In the genomic region with DNA sequence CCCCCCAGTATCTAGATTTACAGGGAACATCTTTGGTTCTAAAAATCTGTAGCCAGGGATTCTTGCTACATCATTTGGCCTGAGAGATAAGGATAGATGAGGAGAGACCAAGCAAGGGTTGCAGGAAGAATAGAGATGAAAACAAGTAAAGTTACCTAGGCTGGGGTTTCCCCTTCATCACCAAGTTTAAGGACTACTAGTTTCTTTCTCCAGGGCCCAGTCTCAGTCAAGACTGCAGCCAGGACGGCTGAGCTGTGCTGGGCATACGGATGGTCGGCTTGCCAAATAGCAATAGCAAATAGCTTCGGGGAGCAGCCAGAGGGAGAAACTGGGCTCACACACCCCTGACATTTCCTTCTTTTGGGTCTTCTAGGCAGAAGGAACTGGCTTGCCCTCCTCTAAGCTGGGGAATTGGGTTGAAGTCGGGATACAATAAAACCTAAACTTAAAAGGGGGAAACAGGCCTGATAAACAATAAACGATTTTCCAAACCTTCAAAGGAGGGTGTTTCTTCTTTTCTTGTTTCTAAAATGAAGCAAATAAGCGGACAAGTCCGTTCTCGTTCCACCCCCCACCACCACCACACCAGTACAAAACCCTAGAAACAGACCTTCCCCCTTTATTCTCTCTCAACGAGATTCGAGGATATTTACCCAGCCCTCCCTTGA, we compare ENCODE assay signal across 16 mouse cellular contexts. TPM values are rescaled to one million over a fixed set of nuclear protein-coding genes. Genes with fewer than 3 reads are reported as not detected.
DNase-seq lines count a peak whose midpoint lies in the region; ATAC-seq lines count a peak whose summit lies in the region.
"Had no signal": no experiment of that assay in that cellular context is flagged by ENCODE, and none has a peak within 500 bp of the region (broad histone marks: within the 10 kb centered on the region; RNA-seq: fewer than 3 reads in every experiment).

No protein-coding gene starts in this region.

- no peaks in the 10 kb centered on the region for H3K36me3 ChIP-seq in heart, embryonic 13.5 days
- no peaks in the 10 kb centered on the region for H3K36me3 ChIP-seq in midbrain, embryonic 11.5 days (ENCODE audit: control insufficient read depth, insufficient read depth, low read length)
- no peaks in the 10 kb centered on the region for H3K36me3 ChIP-seq in midbrain, embryonic 16.5 days (ENCODE audit: control insufficient read depth, insufficient read depth, low read length)
- H3K36me3 ChIP-seq in neural tube, embryonic 12.5 days: peaks cover 15% of the 10 kb centered on the region
- H3K36me3 ChIP-seq: heart, embryonic 10.5 days; midbrain, embryonic 10.5 days had no signal

- peak overlapping the region; percentile 12; the same call in 1 of the 2 replicates for H3K4me2 ChIP-seq in heart, embryonic 13.5 days
- no peak overlapping the region for H3K4me2 ChIP-seq in midbrain, embryonic 11.5 days
- H3K4me2 ChIP-seq in midbrain, embryonic 16.5 days (ENCODE audit: low read length): no peak overlapping the region
- H3K4me2 ChIP-seq in neural tube, embryonic 12.5 days (replicated peaks): peak overlapping the region; percentile 100

- H3K9me3 ChIP-seq in heart, embryonic 13.5 days: no peaks in the 10 kb centered on the region
- H3K9me3 ChIP-seq in midbrain, embryonic 11.5 days (ENCODE audit: control insufficient read depth, low read length): no peaks in the 10 kb centered on the region
- H3K9me3 ChIP-seq in midbrain, embryonic 16.5 days (replicated peaks; ENCODE audit: control insufficient read depth, low read length, poor library complexity, severe bottlenecking): no peaks in the 10 kb centered on the region
- no peaks in the 10 kb centered on the region for H3K9me3 ChIP-seq in neural tube, embryonic 12.5 days
- H3K9me3 ChIP-seq: heart, embryonic 10.5 days; midbrain, embryonic 10.5 days had no signal

- WGBS in heart, embryonic 13.5 days: 5% methylated on average over 11 of the region's 11 CpGs
- WGBS in midbrain, embryonic 11.5 days: 3% methylated on average over 11 of the region's 11 CpGs
- WGBS in midbrain, embryonic 16.5 days: 3% methylated on average over 11 of the region's 11 CpGs
- 3% methylated on average over 11 of the region's 11 CpGs for whole genome bisulfite sequencing in neural tube, embryonic 12.5 days

- no peak overlapping the region for H3K27ac ChIP-seq in heart, embryonic 13.5 days (replicated peaks)
- no peak overlapping the region for H3K27ac ChIP-seq in midbrain, embryonic 11.5 days (ENCODE audit: low read depth, low read length)
- H3K27ac ChIP-seq in midbrain, embryonic 16.5 days (ENCODE audit: low read length): no peak overlapping the region
- peak overlapping the region; percentile 99 for H3K27ac ChIP-seq in neural tube, embryonic 12.5 days
- H3K27ac ChIP-seq: heart, embryonic 10.5 days; liver, embryonic 14.5 days; midbrain, embryonic 10.5 days had no signal

- H3K27me3 ChIP-seq in heart, embryonic 13.5 days (replicated peaks): peaks cover 100% of the 10 kb centered on the region
- H3K27me3 ChIP-seq in midbrain, embryonic 11.5 days (ENCODE audit: control insufficient read depth, insufficient read depth, low read length): peaks cover 100% of the 10 kb centered on the region
- peaks cover 90% of the 10 kb centered on the region for H3K27me3 ChIP-seq in midbrain, embryonic 16.5 days (ENCODE audit: control insufficient read depth, insufficient read depth, low read depth, low read length)
- H3K27me3 ChIP-seq in neural tube, embryonic 12.5 days (replicated peaks): no peaks in the 10 kb centered on the region

- intact Hi-C loops in heart, postnatal 25 days (cut with DNase I): no loop called here
- intact Hi-C loops in heart, postnatal 14 days (cut with DNase I): no loop called here

- H3K4me3 ChIP-seq in heart, embryonic 13.5 days: no peak overlapping the region
- no peak overlapping the region for H3K4me3 ChIP-seq in midbrain, embryonic 11.5 days (ENCODE audit: low read depth, low read length)
- H3K4me3 ChIP-seq in midbrain, embryonic 16.5 days (ENCODE audit: low read depth, low read length): no peak overlapping the region
- H3K4me3 ChIP-seq in neural tube, embryonic 12.5 days: peak overlapping the region; percentile 99
- H3K4me3 ChIP-seq: midbrain, embryonic 10.5 days had no signal

- H3K4me1 ChIP-seq in heart, embryonic 13.5 days: peaks cover 14% of the 10 kb centered on the region
- H3K4me1 ChIP-seq in midbrain, embryonic 11.5 days (ENCODE audit: control insufficient read depth, insufficient read depth, low read length): no peaks in the 10 kb centered on the region
- H3K4me1 ChIP-seq in midbrain, embryonic 16.5 days (ENCODE audit: control insufficient read depth, insufficient read depth, low read length): no peaks in the 10 kb centered on the region
- peaks cover 34% of the 10 kb centered on the region for H3K4me1 ChIP-seq in neural tube, embryonic 12.5 days

- H3K9ac ChIP-seq in heart, embryonic 13.5 days: no peak overlapping the region
- no peak overlapping the region for H3K9ac ChIP-seq in midbrain, embryonic 11.5 days (ENCODE audit: low read length)
- no peak overlapping the region for H3K9ac ChIP-seq in midbrain, embryonic 16.5 days (ENCODE audit: low read depth, low read length)
- peak overlapping the region; percentile 100 for H3K9ac ChIP-seq in neural tube, embryonic 12.5 days
- H3K9ac ChIP-seq: liver, embryonic 14.5 days had no signal

- DNase-seq in heart, postnatal 25 days (ENCODE audit: low spot score): no peak
- DNase-seq in midbrain, embryonic 11.5 days (ENCODE audit: low spot score, missing footprints): peak; percentile 93
- DNase-seq in thymus, postnatal 14 days: no peak
- DNase-seq in ovary, adult 18-20 months (ENCODE audit: low spot score): no peak
- no peak for DNase-seq in heart, postnatal 14 days
- DNase-seq: cerebellum, postnatal 14 days; gastrocnemius, postnatal 14 days; right cerebral cortex, postnatal 25 days; thymus, adult 2 months had no signal

- ATAC-seq in heart, embryonic 13.5 days (ENCODE audit: extremely low read depth, insufficient number of reproducible peaks, low FRiP score, low TSS enrichment): no peak
- ATAC-seq in midbrain, embryonic 11.5 days (ENCODE audit: low FRiP score): no peak
- no peak for ATAC-seq in midbrain, embryonic 16.5 days
- no peak for ATAC-seq in neural tube, embryonic 12.5 days (ENCODE audit: low FRiP score, low read depth)

RNA-seq across cellular contexts. Expression of a gene that starts 5.0 kb away (rescaled TPM):
- 3.8 and 5.5 TPM in 2 replicates for polyA plus RNA-seq in heart, embryonic 13.5 days (2015; fragmentation: Nextera tagmentation; extraction: Ambion mirVana)
- under 1 TPM; 0.10 to 0.14 TPM for total RNA-seq in heart, postnatal 25 days (2021)
- polyA plus RNA-seq in midbrain, embryonic 11.5 days (2014; fragmentation: Nextera tagmentation; extraction: Ambion mirVana): not detected in 2 replicates
- polyA plus RNA-seq in midbrain, embryonic 16.5 days (2015; fragmentation: Nextera tagmentation; extraction: Ambion mirVana): 0.14 TPM in 1 of 2 replicates, not detected in the other
- 79.2 and 94.7 TPM in 2 replicates for polyA plus RNA-seq in neural tube, embryonic 12.5 days (2016; fragmentation: Nextera tagmentation; extraction: Ambion mirVana)
- under 1 TPM; 0.19 to 0.22 TPM for total RNA-seq in heart, postnatal 14 days (2021)
- polyA plus RNA-seq: midbrain, embryonic 10.5 days had no signal

RNA-seq across cellular contexts. Expression of a gene that starts 5.8 kb away (rescaled TPM):
- polyA plus RNA-seq in heart, embryonic 13.5 days (2015; fragmentation: Nextera tagmentation; extraction: Ambion mirVana): 1.4 and 2.0 TPM in 2 replicates
- total RNA-seq in heart, postnatal 25 days (2021): not detected
- polyA plus RNA-seq in midbrain, embryonic 11.5 days (2014; fragmentation: Nextera tagmentation; extraction: Ambion mirVana): not detected in 2 replicates
- not detected in 2 replicates for polyA plus RNA-seq in midbrain, embryonic 16.5 days (2015; fragmentation: Nextera tagmentation; extraction: Ambion mirVana)
- 145 and 151 TPM in 2 replicates for polyA plus RNA-seq in neural tube, embryonic 12.5 days (2016; fragmentation: Nextera tagmentation; extraction: Ambion mirVana)
- total RNA-seq in heart, postnatal 14 days (2021): not detected
- polyA plus RNA-seq: midbrain, embryonic 10.5 days had no signal

RNA-seq across cellular contexts. Expression of a gene that starts 11.7 kb away (rescaled TPM):
- polyA plus RNA-seq in heart, embryonic 13.5 days (2015; fragmentation: Nextera tagmentation; extraction: Ambion mirVana): 0.11 and 0.25 TPM in 2 replicates
- not detected for total RNA-seq in heart, postnatal 25 days (2021)
- polyA plus RNA-seq in midbrain, embryonic 11.5 days (2014; fragmentation: Nextera tagmentation; extraction: Ambion mirVana): not detected in 2 replicates
- polyA plus RNA-seq in midbrain, embryonic 16.5 days (2015; fragmentation: Nextera tagmentation; extraction: Ambion mirVana): not detected in 2 replicates
- polyA plus RNA-seq in neural tube, embryonic 12.5 days (2016; fragmentation: Nextera tagmentation; extraction: Ambion mirVana): 97.1 and 101 TPM in 2 replicates
- not detected for total RNA-seq in heart, postnatal 14 days (2021)
- total RNA-seq: hematopoietic stem cell, adult 5-6 weeks had no signal
- polyA plus RNA-seq: midbrain, embryonic 10.5 days had no signal

RNA-seq across cellular contexts. Expression of a gene that starts 16.4 kb away (rescaled TPM):
- not detected in 2 replicates for polyA plus RNA-seq in heart, embryonic 13.5 days (2015; fragmentation: Nextera tagmentation; extraction: Ambion mirVana)
- total RNA-seq in heart, postnatal 25 days (2021): not detected
- polyA plus RNA-seq in midbrain, embryonic 11.5 days (2014; fragmentation: Nextera tagmentation; extraction: Ambion mirVana): not detected in 2 replicates
- not detected in 2 replicates for polyA plus RNA-seq in midbrain, embryonic 16.5 days (2015; fragmentation: Nextera tagmentation; extraction: Ambion mirVana)
- 35.7 and 53.3 TPM in 2 replicates for polyA plus RNA-seq in neural tube, embryonic 12.5 days (2016; fragmentation: Nextera tagmentation; extraction: Ambion mirVana)
- not detected for total RNA-seq in heart, postnatal 14 days (2021)
- total RNA-seq: hematopoietic stem cell, adult 5-6 weeks had no signal
- polyA plus RNA-seq: midbrain, embryonic 10.5 days had no signal

RNA-seq across cellular contexts. Expression of a gene that starts 20.0 kb away (rescaled TPM):
- 0.43 and 0.59 TPM in 2 replicates for polyA plus RNA-seq in heart, embryonic 13.5 days (2015; fragmentation: Nextera tagmentation; extraction: Ambion mirVana)
- total RNA-seq in heart, postnatal 25 days (2021): under 1 TPM; 0.57 to 0.59 TPM
- polyA plus RNA-seq in midbrain, embryonic 11.5 days (2014; fragmentation: Nextera tagmentation; extraction: Ambion mirVana): not detected in 2 replicates
- not detected in 2 replicates for polyA plus RNA-seq in midbrain, embryonic 16.5 days (2015; fragmentation: Nextera tagmentation; extraction: Ambion mirVana)
- 10.2 and 15.1 TPM in 2 replicates for polyA plus RNA-seq in neural tube, embryonic 12.5 days (2016; fragmentation: Nextera tagmentation; extraction: Ambion mirVana)
- total RNA-seq in heart, postnatal 14 days (2021): 1 to 10 TPM; 1.0 to 1.3 TPM
- polyA plus RNA-seq: midbrain, embryonic 10.5 days had no signal

Comparison
In these comparisons a context has a peak if more than half of its experiments do, and no peak if none do; other contexts are left out.
1. H3K4me2 ChIP-seq: peak in heart, embryonic 13.5 days (single experiment) and neural tube, embryonic 12.5 days (single experiment); none in midbrain, embryonic 11.5 days (single experiment) and midbrain, embryonic 16.5 days (single experiment).
2. RNA of a gene that starts 5.0 kb away (polyA plus RNA-seq): 79.2 to 94.7 TPM in neural tube, embryonic 12.5 days; 3.8 to 5.5 TPM in heart, embryonic 13.5 days, not detected in midbrain, embryonic 11.5 days and 0.14 TPM in midbrain, embryonic 16.5 days; every median in the first group is over 10 times any median in the second.
3. RNA of a gene that starts 5.8 kb away (polyA plus RNA-seq): 145 to 151 TPM in neural tube, embryonic 12.5 days; 1.4 to 2.0 TPM in heart, embryonic 13.5 days, not detected in midbrain, embryonic 11.5 days and not detected in midbrain, embryonic 16.5 days; every median in the first group is over 10 times any median in the second.
4. RNA of a gene that starts 11.7 kb away (polyA plus RNA-seq): 97.1 to 101 TPM in neural tube, embryonic 12.5 days; 0.11 to 0.25 TPM in heart, embryonic 13.5 days, not detected in midbrain, embryonic 11.5 days and not detected in midbrain, embryonic 16.5 days; every median in the first group is over 10 times any median in the second.